Mouse (Mus musculus): ENCODE data around the gene Mvb12b. TPM values are rescaled to one million over a fixed set of nuclear protein-coding genes. Genes with fewer than 3 reads are reported as not detected.
"Not testable (repeated sequence)": the region's sequence is repeated elsewhere in the genome, so short reads cannot be mapped to it uniquely, and the experiment has no call there.

Gene Mvb12b
- polyA plus RNA-seq, 1 experiment = 8.9 TPM

DNA sequence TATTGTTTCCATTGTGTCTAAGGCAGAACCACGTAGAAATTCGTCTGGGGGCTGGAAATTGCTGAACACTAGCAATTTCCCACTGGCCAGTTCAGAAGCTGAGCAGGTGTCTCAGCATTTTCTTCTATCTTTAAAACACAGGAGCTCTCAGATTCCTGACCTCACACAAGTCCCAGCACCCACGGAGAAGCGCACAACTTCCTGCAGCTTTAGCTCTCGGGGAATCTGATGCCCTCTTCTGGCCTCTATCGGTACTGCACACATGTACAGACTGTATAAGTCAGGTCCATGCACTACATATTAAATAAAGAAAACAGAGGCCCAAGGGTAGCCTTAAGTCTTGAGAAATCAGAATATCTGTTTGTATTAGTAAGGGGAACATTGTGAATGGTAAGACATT lies 30.6 kb upstream of the Mvb12b start:
- Histone ChIP-seq H3K9me3 (ENCODE audit: control insufficient read depth, low read length) (no peaks in the 10 kb centered on the region), H3K4me1 (ENCODE audit: control insufficient read depth) (no peaks in the 10 kb centered on the region), H3K27me3 (ENCODE audit: control insufficient read depth) (peaks cover 18% of the 10 kb centered on the region), H3K36me3 (ENCODE audit: control insufficient read depth) (no peaks in the 10 kb centered on the region), H3K4me3 (replicated peaks) (no peak overlapping the region)
- TF ChIP-seq GATA1 (IDR thresholded peaks at IDR 0.05; ENCODE audit: low read length) (no peak), TAL1 (IDR thresholded peaks at IDR 0.05; ENCODE audit: low read length) (no peak)

DNA sequence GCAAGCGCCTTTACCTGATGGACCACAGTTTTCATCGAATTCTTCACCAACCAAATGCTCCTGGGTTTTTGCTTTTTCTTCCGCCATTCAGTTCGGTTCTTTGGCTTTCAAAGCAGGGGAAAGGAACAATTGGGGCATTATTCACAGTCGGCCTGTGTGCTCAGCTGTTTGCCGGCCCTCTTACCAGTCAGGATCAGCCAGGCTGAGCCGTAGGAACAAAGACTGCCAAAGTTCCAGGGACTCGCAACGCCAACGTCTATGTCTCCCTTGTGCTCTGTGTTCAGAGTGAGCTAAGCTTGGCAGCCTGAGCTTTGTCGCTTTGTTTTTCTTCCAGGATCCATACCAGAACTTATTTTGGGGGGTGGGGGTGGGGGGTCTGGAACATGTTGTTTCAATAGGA lies 28.9 kb upstream of the Mvb12b start:
- Histone ChIP-seq H3K4me1 (ENCODE audit: control insufficient read depth) (no peaks in the 10 kb centered on the region), H3K4me3 (replicated peaks) (no peak overlapping the region), H3K9me3 (ENCODE audit: control insufficient read depth, low read length) (no peaks in the 10 kb centered on the region), H3K36me3 (ENCODE audit: control insufficient read depth) (no peaks in the 10 kb centered on the region), H3K27me3 (ENCODE audit: control insufficient read depth) (peaks cover 18% of the 10 kb centered on the region)
- TF ChIP-seq TAL1 (IDR thresholded peaks at IDR 0.05; ENCODE audit: low read length) (no peak), GATA1 (IDR thresholded peaks at IDR 0.05; ENCODE audit: low read length) (no peak)

DNA sequence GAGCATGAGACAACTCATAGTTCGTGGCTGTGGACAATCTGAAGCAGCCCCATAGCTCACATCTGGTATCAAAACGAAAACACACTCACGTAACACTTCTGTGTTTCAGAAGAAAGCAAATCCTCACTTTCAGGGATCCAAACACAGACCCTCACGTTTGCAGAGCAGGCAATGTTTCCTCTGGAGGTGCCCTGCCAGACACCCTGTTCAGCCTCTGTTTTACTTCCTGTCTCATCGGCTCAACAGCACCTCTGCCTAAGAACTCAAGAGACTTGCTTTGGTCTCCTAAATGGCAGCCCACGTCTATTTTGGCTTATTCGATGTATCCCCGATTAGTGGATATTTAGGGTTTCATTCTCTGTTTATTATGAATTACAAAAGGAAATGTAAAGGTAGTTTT lies 27.3 kb upstream of the Mvb12b start:
- Histone ChIP-seq H3K4me3 (replicated peaks) (no peak overlapping the region), H3K4me1 (ENCODE audit: control insufficient read depth) (no peaks in the 10 kb centered on the region), H3K36me3 (ENCODE audit: control insufficient read depth) (no peaks in the 10 kb centered on the region), H3K27me3 (ENCODE audit: control insufficient read depth) (peaks cover 11% of the 10 kb centered on the region), H3K9me3 (ENCODE audit: control insufficient read depth, low read length) (peaks cover 4% of the 10 kb centered on the region)
- TF ChIP-seq TAL1 (IDR thresholded peaks at IDR 0.05; ENCODE audit: low read length) = no peak
- TF ChIP-seq GATA1 (IDR thresholded peaks at IDR 0.05; ENCODE audit: low read length) = no peak

GRCm38 (mm10) chr2:33914334-33914733 lies 26.6 kb upstream of the Mvb12b start:
- TF ChIP-seq GATA1 (IDR thresholded peaks at IDR 0.05; ENCODE audit: low read length) (no peak), TAL1 (IDR thresholded peaks at IDR 0.05; ENCODE audit: low read length) (no peak)
- no peaks in the 10 kb centered on the region for H3K4me1 ChIP-seq (ENCODE audit: control insufficient read depth)
- peaks cover 6% of the 10 kb centered on the region for H3K27me3 ChIP-seq (ENCODE audit: control insufficient read depth)
- H3K9me3 ChIP-seq (ENCODE audit: control insufficient read depth, low read length) = peaks cover 4% of the 10 kb centered on the region
- H3K36me3 ChIP-seq (ENCODE audit: control insufficient read depth) = no peaks in the 10 kb centered on the region
- no peak overlapping the region for H3K4me3 ChIP-seq (replicated peaks)

GRCm38 (mm10) chr2:33913598-33913997 lies 25.9 kb upstream of the Mvb12b start:
- H3K9me3 ChIP-seq (ENCODE audit: control insufficient read depth, low read length); H3K4me1 ChIP-seq (ENCODE audit: control insufficient read depth); H3K36me3 ChIP-seq (ENCODE audit: control insufficient read depth); H3K4me3 ChIP-seq (replicated peaks); H3K27me3 ChIP-seq (ENCODE audit: control insufficient read depth): not testable (repeated sequence)

DNA sequence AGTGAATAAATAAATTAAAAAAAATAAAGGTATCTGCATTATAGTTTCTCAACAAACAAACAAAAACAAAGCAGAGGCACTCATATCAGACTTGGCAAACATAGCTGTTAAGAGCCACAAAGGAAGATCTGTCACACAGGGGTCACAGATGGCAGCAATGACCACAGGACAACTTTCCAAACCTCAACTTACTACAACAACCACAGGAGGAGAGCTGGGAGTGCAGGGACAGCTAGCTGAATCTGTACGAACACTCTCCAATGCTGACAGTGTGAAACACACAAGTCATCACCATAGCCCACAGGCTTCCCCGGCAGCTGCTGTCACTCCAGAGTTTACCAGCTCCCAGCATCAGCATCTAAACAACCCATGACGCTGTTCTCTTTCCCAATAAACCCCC lies 25.0 kb upstream of the Mvb12b start:
- H3K4me1 ChIP-seq (ENCODE audit: control insufficient read depth) = no peaks in the 10 kb centered on the region
- H3K4me3 ChIP-seq (replicated peaks) = no peak overlapping the region
- TF ChIP-seq GATA1 (IDR thresholded peaks at IDR 0.05; ENCODE audit: low read length) = no peak
- no peak for TF ChIP-seq TAL1 (IDR thresholded peaks at IDR 0.05; ENCODE audit: low read length)
- H3K36me3 ChIP-seq (ENCODE audit: control insufficient read depth) = no peaks in the 10 kb centered on the region
- H3K27me3 ChIP-seq (ENCODE audit: control insufficient read depth) = peaks cover 2% of the 10 kb centered on the region; the same call in 1 of the 2 replicates
- H3K9me3 ChIP-seq (ENCODE audit: control insufficient read depth, low read length) = peaks cover 4% of the 10 kb centered on the region

DNA sequence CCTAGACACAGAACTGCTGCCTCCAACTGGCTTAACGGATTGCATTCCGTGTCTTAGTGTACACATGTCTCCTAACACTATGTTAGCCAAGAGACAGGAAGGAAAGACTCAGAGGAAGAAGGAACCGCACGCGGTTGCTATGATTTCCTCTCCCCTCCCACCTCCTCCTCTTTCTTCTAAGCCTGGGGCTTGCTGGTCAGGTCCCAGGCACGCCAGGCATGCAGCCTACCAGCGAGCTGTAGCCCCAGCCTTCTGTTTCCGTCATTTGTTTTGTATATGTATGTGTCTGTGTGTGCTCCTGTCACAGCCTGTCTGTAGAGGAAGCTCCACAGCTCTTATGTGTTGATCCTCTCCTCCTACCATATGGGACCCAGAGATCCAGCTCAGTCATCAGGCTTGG lies 20.6 kb upstream of the Mvb12b start:
- Histone ChIP-seq H3K4me3 (replicated peaks) (no peak overlapping the region), H3K9me3 (ENCODE audit: control insufficient read depth, low read length) (peaks cover 4% of the 10 kb centered on the region), H3K4me1 (ENCODE audit: control insufficient read depth) (peaks cover 3% of the 10 kb centered on the region; the same call in 1 of the 2 replicates), H3K27me3 (ENCODE audit: control insufficient read depth) (peaks cover 2% of the 10 kb centered on the region; the same call in 1 of the 2 replicates), H3K36me3 (ENCODE audit: control insufficient read depth) (no peaks in the 10 kb centered on the region)
- TF ChIP-seq GATA1 (IDR thresholded peaks at IDR 0.05; ENCODE audit: low read length) (no peak), TAL1 (IDR thresholded peaks at IDR 0.05; ENCODE audit: low read length) (no peak)

DNA sequence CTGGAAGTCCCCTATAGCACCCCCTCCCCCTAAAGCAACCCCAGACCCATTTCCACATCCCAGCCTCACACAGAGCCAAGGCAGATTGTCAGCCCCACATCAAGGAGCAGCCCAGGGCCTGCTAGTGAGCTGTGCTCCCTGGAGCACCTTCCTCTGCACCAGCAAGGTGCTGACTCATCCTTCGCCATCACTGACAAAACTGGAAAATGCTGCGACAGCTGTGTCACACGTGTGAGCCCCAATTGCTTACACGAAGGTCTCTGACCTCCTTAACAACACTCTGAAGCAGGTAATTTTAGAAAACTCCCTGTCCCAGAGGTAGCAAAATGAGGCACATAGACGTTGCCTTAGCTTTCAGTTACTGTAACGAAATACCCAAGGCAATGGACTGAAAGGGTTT lies 19.4 kb upstream of the Mvb12b start:
- H3K4me1 ChIP-seq (ENCODE audit: control insufficient read depth) = peaks cover 3% of the 10 kb centered on the region; the same call in 1 of the 2 replicates
- H3K9me3 ChIP-seq (ENCODE audit: control insufficient read depth, low read length) = peaks cover 4% of the 10 kb centered on the region
- H3K4me3 ChIP-seq (replicated peaks) = no peak overlapping the region
- H3K27me3 ChIP-seq (ENCODE audit: control insufficient read depth) = peaks cover 2% of the 10 kb centered on the region; the same call in 1 of the 2 replicates
- no peaks in the 10 kb centered on the region for H3K36me3 ChIP-seq (ENCODE audit: control insufficient read depth)
- no peak for TF ChIP-seq GATA1 (IDR thresholded peaks at IDR 0.05; ENCODE audit: low read length)
- no peak for TF ChIP-seq TAL1 (IDR thresholded peaks at IDR 0.05; ENCODE audit: low read length)

DNA sequence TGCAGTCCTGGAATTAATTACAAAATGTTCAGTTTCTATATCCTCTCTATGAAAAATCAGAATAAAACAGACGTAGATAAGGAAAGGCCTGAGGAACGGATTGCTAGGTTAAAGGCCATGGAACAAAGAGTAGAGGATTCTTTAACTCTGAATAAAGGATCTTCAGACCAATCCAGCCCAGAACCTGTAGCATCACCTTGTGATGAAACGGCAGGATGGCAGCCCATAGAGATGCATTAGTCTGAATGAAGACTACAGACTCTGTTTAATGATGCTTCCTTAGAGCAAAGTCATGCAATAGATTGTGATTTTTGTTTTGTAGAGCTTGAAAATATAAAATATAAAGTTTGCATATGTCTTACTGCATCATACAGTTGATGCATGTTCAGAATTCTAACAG lies 8.1 kb upstream of the Mvb12b start:
- Histone ChIP-seq H3K36me3 (ENCODE audit: control insufficient read depth) (no peaks in the 10 kb centered on the region), H3K9me3 (ENCODE audit: control insufficient read depth, low read length) (no peaks in the 10 kb centered on the region; the same call in 1 of the 2 replicates), H3K27me3 (ENCODE audit: control insufficient read depth) (peaks cover 5% of the 10 kb centered on the region), H3K4me3 (replicated peaks) (no peak overlapping the region), H3K4me1 (ENCODE audit: control insufficient read depth) (no peaks in the 10 kb centered on the region; the same call in 1 of the 2 replicates)
- TF ChIP-seq GATA1 (IDR thresholded peaks at IDR 0.05; ENCODE audit: low read length) = no peak

GRCm38 (mm10) chr2:33893151-33893550 lies 5.4 kb upstream of the Mvb12b start:
- Histone ChIP-seq H3K4me3 (replicated peaks) (no peak overlapping the region), H3K27me3 (ENCODE audit: control insufficient read depth) (peaks cover 10% of the 10 kb centered on the region)
- TF ChIP-seq TAL1 (IDR thresholded peaks at IDR 0.05; ENCODE audit: low read length) = no peak
- no peak for TF ChIP-seq GATA1 (IDR thresholded peaks at IDR 0.05; ENCODE audit: low read length)

More at GRCm38 (mm10) chr2:33893151-33893550, 5.4 kb upstream of the Mvb12b start:
- Histone ChIP-seq H3K9me3 (ENCODE audit: control insufficient read depth, low read length) (no peaks in the 10 kb centered on the region; the same call in 1 of the 2 replicates), H3K36me3 (ENCODE audit: control insufficient read depth) (no peaks in the 10 kb centered on the region), H3K4me1 (ENCODE audit: control insufficient read depth) (peaks cover 2% of the 10 kb centered on the region)
